Mouse (Mus musculus) heart, embryonic 12.5 days (tissue): ENCODE data around the gene Relb. TPM values are rescaled to one million over a fixed set of nuclear protein-coding genes. Genes with fewer than 3 reads are reported as not detected.

Experiments
- ATAC-seq: fragments of 200-750 bp; cut with Nextera tagmentation; 2 replicates; pipeline ENCODE4 v1.8.0; 2017; ENCODE audit warnings: moderate TSS enrichment, moderate library complexity; ENCODE audit not compliant: insufficient number of reproducible peaks, low FRiP score
- H3K27ac ChIP-seq: fragments of 300-500 bp; sonication (generic); 2 replicates; pipeline ENCODE4 v1.5.1; 2016; ENCODE audit warnings: mild to moderate bottlenecking, moderate library complexity; ENCODE audit not compliant: poor library complexity, severe bottlenecking
- H3K27me3 ChIP-seq: fragments of 300-500 bp; sonication (generic); replicated peaks from 2 replicates; pipeline ENCODE4 v1.6.1; 2016; ENCODE audit warnings: mild to moderate bottlenecking, moderate library complexity
- H3K36me3 ChIP-seq: fragments of 300-500 bp; sonication (generic); 2 replicates; pipeline ENCODE4 v1.6.1; 2016; ENCODE audit warnings: mild to moderate bottlenecking, moderate library complexity
- H3K4me1 ChIP-seq: fragments of 300-500 bp; sonication (generic); replicated peaks from 2 replicates; pipeline ENCODE4 v1.6.1; 2016; ENCODE audit warnings: mild to moderate bottlenecking
- H3K4me2 ChIP-seq: fragments of 300-500 bp; sonication (generic); 2 replicates; pipeline ENCODE4 v1.6.1; 2016; ENCODE audit warnings: mild to moderate bottlenecking, moderate library complexity
- H3K4me3 ChIP-seq: fragments of 300-500 bp; sonication (generic); 2 replicates; pipeline ENCODE4 v1.5.1; 2016; ENCODE audit warnings: mild to moderate bottlenecking
- H3K9ac ChIP-seq: fragments of 300-500 bp; sonication (generic); 2 replicates; pipeline ENCODE4 v1.6.1; 2016; ENCODE audit warnings: mild to moderate bottlenecking, moderate library complexity
- H3K9me3 ChIP-seq: fragments of 300-500 bp; sonication (generic); replicated peaks from 2 replicates; pipeline ENCODE4 v1.6.1; 2016; ENCODE audit warnings: mild to moderate bottlenecking, moderate library complexity
- WGBS: fragments of 180-500 bp; shearing (Covaris S2); methylation state at CpG from one replicate; pipeline ENCODE4 v1.1.7; 2016; 5-methylcytosine and 5-hydroxymethylcytosine counted together
- polyA plus RNA-seq: library from polyadenylated mRNA; unstranded; fragments of >200 nt; fragmentation: Nextera tagmentation; extraction: Ambion mirVana; gene quantifications from 2 replicates; pipeline ENCODE4 v1.2.1, GENCODE M21; 2016

Relb gene
- polyA plus RNA-seq, 1 experiment from 2014 or later = 4.7 TPM

GRCm38 (mm10) chr7:19632720-19633119, 3.5 kb upstream of the Relb start:
- Histone ChIP-seq H3K9ac (no peak overlapping the region), H3K4me3 (no peak overlapping the region), H3K4me2 (no peak overlapping the region), H3K9me3 (no peaks in the 10 kb centered on the region), H3K27ac (no peak overlapping the region), H3K4me1 (no peaks in the 10 kb centered on the region), H3K36me3 (peaks cover 60% of the 10 kb centered on the region), H3K27me3 (no peaks in the 10 kb centered on the region)
- no peak for ATAC-seq

DNA sequence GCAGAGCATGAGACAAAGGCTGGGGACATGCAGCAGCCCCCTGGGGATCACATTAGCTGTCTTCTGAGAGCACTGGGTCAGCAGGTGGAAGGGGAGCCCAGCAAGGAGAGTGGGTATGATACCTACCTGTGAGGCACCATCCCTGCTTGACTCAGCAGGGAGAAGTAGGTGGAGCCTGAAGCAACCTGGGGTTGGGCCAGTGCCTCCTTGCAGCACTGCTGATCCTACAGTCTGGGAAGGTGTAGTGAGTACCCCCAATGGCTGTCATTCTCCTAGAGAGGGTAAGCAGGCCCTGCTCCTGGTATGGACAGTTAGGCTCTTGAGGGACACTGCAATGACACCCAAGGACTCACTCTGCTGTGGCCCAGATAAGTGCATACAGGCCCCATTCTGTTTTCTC, 3.0 kb upstream of the Relb start:
- no peak overlapping the region for H3K9ac ChIP-seq
- no peaks in the 10 kb centered on the region for H3K27me3 ChIP-seq
- H3K9me3 ChIP-seq = no peaks in the 10 kb centered on the region
- H3K36me3 ChIP-seq = peaks cover 56% of the 10 kb centered on the region
- no peak for ATAC-seq
- no peak overlapping the region for H3K27ac ChIP-seq
- H3K4me2 ChIP-seq = no peak overlapping the region
- H3K4me3 ChIP-seq = no peak overlapping the region
- no peaks in the 10 kb centered on the region for H3K4me1 ChIP-seq

DNA sequence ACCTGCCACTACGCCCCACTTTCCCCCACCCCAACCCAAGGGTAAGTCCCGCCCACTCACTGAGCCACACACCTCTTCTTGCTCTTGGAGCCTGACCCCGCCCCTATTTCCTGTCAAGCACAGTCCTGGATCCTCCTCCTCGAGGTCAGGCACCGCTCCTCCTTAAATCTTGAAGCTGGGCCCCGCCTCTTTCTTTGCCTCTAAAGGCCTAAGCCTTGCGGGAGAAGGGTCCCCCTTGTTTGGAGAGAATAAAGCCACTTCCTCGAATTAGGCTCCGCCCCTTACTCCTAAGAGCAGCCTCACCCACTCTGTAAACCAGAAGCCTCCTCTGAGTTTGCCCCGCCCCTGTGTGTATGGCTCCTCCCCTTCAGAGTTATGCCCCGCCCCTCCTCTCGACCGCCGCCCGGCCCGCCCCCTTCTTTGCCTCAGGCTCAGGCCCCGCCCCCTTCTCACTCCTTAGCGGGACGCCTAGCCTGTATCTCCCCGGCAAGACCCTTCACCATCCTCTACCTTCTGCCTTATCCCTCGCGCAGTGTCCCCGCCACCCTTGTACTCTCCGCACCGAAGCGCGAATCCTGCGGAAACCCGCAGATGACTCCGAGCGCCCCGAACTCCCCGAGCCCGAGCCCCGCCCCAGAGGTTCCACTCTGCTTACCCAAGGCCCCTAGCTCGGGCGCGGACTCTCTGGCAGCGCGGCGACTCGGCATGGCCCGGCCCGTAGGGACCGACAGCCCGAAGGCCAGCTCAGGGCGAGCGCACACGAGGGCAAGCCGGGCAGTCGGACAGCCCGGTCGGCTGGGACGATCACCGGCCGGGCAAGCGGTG, 490 bp downstream of the Relb start:
- ATAC-seq = peak; percentile 89
- Histone ChIP-seq H3K4me2 (peak overlapping the region; percentile 85), H3K36me3 (peaks cover 21% of the 10 kb centered on the region), H3K27me3 (peaks cover 3% of the 10 kb centered on the region; the same call in 1 of the 2 replicates), H3K4me1 (no peaks in the 10 kb centered on the region), H3K27ac (peak overlapping the region; percentile 69), H3K9me3 (no peaks in the 10 kb centered on the region), H3K9ac (peak overlapping the region; percentile 52), H3K4me3 (peak overlapping the region; percentile 58)
- 1% methylated on average over 57 of the region's 57 CpGs for WGBS

DNA sequence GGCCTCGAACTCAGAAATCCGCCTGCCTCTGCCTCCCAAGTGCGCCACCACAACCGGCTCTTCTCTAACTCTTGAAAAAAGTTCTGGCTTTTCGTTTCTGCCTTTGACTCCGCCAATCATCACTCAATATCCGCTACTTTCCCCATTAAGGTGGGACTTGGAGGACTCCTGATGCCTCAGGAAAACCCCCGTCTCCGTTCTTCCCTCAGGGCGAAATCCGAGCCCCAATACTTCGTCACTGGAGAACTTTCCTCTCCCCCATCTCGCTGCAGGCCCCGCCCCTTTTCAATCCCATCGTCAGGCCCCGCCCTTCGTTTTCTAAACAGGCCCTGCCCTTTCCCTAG, 1.1 kb downstream of the Relb start:
- no peak overlapping the region for H3K9ac ChIP-seq
- ATAC-seq = no peak
- 11% methylated on average over 17 of the region's 17 CpGs for WGBS
- no peaks in the 10 kb centered on the region for H3K4me1 ChIP-seq
- H3K4me2 ChIP-seq = peak overlapping the region; percentile 85
- H3K4me3 ChIP-seq = peak overlapping the region; percentile 58
- peaks cover 4% of the 10 kb centered on the region; the same call in 1 of the 2 replicates for H3K27me3 ChIP-seq
- no peaks in the 10 kb centered on the region for H3K9me3 ChIP-seq
- H3K36me3 ChIP-seq = peaks cover 15% of the 10 kb centered on the region
- peak overlapping the region; percentile 69; the same call in 1 of the 2 replicates for H3K27ac ChIP-seq

GRCm38 (mm10) chr7:19627721-19628120, 1.5 kb downstream of the Relb start:
- Histone ChIP-seq H3K27me3 (peaks cover 7% of the 10 kb centered on the region; the same call in 1 of the 2 replicates), H3K4me3 (no peak overlapping the region), H3K4me2 (peak overlapping the region; percentile 85), H3K27ac (0 out of 2 replicates have a peak overlapping the region, but pooled peaks have one; percentile 69), H3K36me3 (peaks cover 10% of the 10 kb centered on the region), H3K9ac (no peak overlapping the region), H3K4me1 (no peaks in the 10 kb centered on the region), H3K9me3 (no peaks in the 10 kb centered on the region)
- no peak for ATAC-seq
- 64% methylated on average over 3 of the region's 3 CpGs for WGBS

- Histone ChIP-seq H3K4me2 (no peak overlapping the region), H3K27me3 (peaks cover 25% of the 10 kb centered on the region), H3K4me3 (no peak overlapping the region), H3K9ac (no peak overlapping the region), H3K36me3 (no peaks in the 10 kb centered on the region), H3K27ac (no peak overlapping the region), H3K4me1 (peaks cover 5% of the 10 kb centered on the region), H3K9me3 (no peaks in the 10 kb centered on the region)
- 45% methylated on average over 2 of the region's 2 CpGs for WGBS
- ATAC-seq = no peak
Observed at GRCm38 (mm10) chr7:19623433-19623832, 5.8 kb downstream of the Relb start.

GRCm38 (mm10) chr7:19622241-19622640, 7.0 kb downstream of the Relb start:
- Histone ChIP-seq H3K9ac (no peak overlapping the region), H3K4me1 (peaks cover 5% of the 10 kb centered on the region), H3K36me3 (no peaks in the 10 kb centered on the region), H3K4me3 (no peak overlapping the region), H3K9me3 (no peaks in the 10 kb centered on the region), H3K27ac (no peak overlapping the region), H3K4me2 (no peak overlapping the region), H3K27me3 (peaks cover 25% of the 10 kb centered on the region)
- 34% methylated on average over 6 of the region's 6 CpGs for WGBS
- no peak for ATAC-seq

- H3K4me3 ChIP-seq = no peak overlapping the region
- peaks cover 25% of the 10 kb centered on the region for H3K27me3 ChIP-seq
- no peaks in the 10 kb centered on the region for H3K9me3 ChIP-seq
- no peak for ATAC-seq
- H3K9ac ChIP-seq = no peak overlapping the region
- H3K27ac ChIP-seq = no peak overlapping the region
- no peaks in the 10 kb centered on the region for H3K36me3 ChIP-seq
- no peak overlapping the region for H3K4me2 ChIP-seq
- 89% methylated on average over 7 of the region's 7 CpGs for WGBS
- H3K4me1 ChIP-seq = peaks cover 5% of the 10 kb centered on the region
Observed at GRCm38 (mm10) chr7:19620811-19621210, 8.4 kb downstream of the Relb start.

GRCm38 (mm10) chr7:19619004-19619801, 10.0 kb downstream of the Relb start:
- no peaks in the 10 kb centered on the region for H3K9me3 ChIP-seq
- peaks cover 25% of the 10 kb centered on the region for H3K27me3 ChIP-seq
- peaks cover 9% of the 10 kb centered on the region for H3K36me3 ChIP-seq
- peak overlapping the region; percentile 61 for H3K9ac ChIP-seq
- H3K27ac ChIP-seq = no peak overlapping the region
- H3K4me2 ChIP-seq = peak overlapping the region; percentile 76
- peak; percentile 60 for ATAC-seq
- 6% methylated on average over 35 of the region's 35 CpGs for WGBS
- H3K4me3 ChIP-seq = peak overlapping the region; percentile 42
- peaks cover 5% of the 10 kb centered on the region for H3K4me1 ChIP-seq

DNA sequence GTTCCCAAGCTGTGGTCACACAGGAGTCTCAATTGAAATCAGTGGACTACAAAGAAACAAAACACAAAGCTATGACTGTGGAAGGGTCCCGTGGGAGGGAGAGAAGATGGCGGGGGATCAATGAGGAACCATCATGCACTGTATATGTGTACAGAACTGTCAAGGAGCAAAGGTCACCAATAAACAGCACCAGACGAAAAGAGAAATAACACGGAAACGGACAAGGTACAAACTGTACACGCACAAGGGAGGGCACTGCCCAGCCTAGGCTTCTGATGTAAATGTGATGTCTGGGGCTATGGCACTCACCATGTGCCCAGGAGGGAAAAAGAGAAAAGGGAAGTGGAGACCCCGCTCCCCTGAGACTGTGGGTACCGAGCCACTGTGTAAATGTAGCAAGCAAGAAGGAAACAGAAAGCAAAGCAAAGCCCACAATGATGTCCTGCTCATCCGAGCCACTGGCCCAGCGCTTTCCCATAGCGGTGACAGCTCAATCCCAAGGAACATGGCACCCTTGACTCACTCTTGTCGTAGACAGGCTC, 14.1 kb downstream of the Relb start:
- H3K36me3 ChIP-seq = peaks cover 15% of the 10 kb centered on the region
- no peak for ATAC-seq
- no peak overlapping the region for H3K4me3 ChIP-seq
- H3K4me1 ChIP-seq = peaks cover 5% of the 10 kb centered on the region
- no peak overlapping the region for H3K27ac ChIP-seq
- H3K27me3 ChIP-seq = peaks cover 7% of the 10 kb centered on the region
- 78% methylated on average over 12 of the region's 12 CpGs for WGBS
- H3K9me3 ChIP-seq = no peaks in the 10 kb centered on the region
- no peak overlapping the region for H3K9ac ChIP-seq
- no peak overlapping the region for H3K4me2 ChIP-seq

GRCm38 (mm10) chr7:19610969-19611368, 18.3 kb downstream of the Relb start:
- ATAC-seq = no peak
- Histone ChIP-seq H3K27me3 (no peaks in the 10 kb centered on the region), H3K36me3 (peaks cover 17% of the 10 kb centered on the region), H3K27ac (no peak overlapping the region), H3K9me3 (no peaks in the 10 kb centered on the region), H3K4me3 (no peak overlapping the region), H3K9ac (no peak overlapping the region), H3K4me1 (no peaks in the 10 kb centered on the region), H3K4me2 (no peak overlapping the region)
- WGBS = 77% methylated on average over 5 of the region's 5 CpGs
